Mouse (Mus musculus): ENCODE data around the gene Ccdc155. TPM values are rescaled to one million over a fixed set of nuclear protein-coding genes. Genes with fewer than 3 reads are reported as not detected.

Gene Ccdc155
- polyA plus RNA-seq, 1 experiment from 2014 or later: 0.64 TPM

DNA sequence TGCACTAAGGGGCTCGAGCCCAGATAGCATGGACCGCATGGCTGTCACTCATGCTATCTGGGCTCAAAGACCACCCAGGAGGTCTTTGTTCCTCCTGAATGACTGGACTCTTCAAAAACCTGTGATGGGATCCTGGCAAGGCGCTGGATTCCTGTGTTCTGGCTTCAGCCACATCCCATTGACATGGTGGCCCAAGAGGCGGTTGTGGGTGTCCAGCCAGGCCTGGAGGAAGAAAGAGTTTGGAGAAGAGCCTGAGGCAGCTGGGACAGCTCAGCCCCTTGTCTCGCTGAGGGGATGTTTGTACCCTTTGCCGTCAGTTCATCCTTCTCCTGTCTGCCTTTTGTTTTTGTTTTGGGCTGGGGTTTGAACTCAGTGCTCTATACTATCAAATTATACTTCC lies 55.1 kb downstream of the Ccdc155 start:
- Histone ChIP-seq H3K27ac (peak overlapping the region; percentile 82), H3K9me3 (no peaks in the 10 kb centered on the region), H3K36me3 (0 out of 2 replicates have a peak, but pooled peaks cover 22% of the 10 kb centered on the region), H3K4me2 (no peak overlapping the region), H3K4me1 (peaks cover 12% of the 10 kb centered on the region), H3K9ac (no peak overlapping the region), H3K27me3 (replicated peaks) (no peaks in the 10 kb centered on the region), H3K4me3 (replicated peaks) (no peak overlapping the region)
- WGBS: 53% methylated on average over 6 of the region's 6 CpGs
- no peak for ATAC-seq (ENCODE audit: insufficient read depth, low FRiP score, low read depth)

DNA sequence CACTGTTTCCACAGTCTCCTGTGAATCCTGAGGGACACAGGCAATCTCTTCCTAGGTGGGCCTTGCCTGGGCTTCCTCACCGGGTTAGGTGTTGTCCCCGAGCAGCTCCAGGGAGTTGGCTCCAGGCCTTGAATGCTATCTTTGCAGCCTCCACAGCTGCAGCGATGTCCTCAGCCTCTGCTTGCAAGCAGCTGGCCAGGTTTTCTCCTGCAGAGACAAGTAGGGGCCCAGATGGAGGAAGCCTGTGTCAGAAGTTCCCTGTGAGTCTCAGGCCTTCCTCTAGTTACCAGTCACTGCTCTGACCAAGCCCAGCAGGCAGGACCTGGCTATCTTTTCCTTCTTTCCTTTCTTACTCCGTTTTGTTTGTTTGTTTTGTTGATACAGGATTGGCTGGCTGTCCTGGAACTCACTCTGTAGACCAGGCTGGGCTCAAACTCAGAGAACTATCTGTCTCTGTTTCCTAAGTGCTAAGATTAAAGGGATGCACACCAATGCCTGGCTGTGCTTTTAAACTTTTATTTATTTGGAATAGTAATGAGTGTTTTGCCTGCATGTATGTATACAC lies 56.1 kb downstream of the Ccdc155 start:
- no peak overlapping the region for H3K9ac ChIP-seq
- peaks cover 12% of the 10 kb centered on the region for H3K4me1 ChIP-seq
- no peaks in the 10 kb centered on the region for H3K9me3 ChIP-seq
- H3K4me2 ChIP-seq: no peak overlapping the region
- H3K36me3 ChIP-seq: 0 out of 2 replicates have a peak, but pooled peaks cover 23% of the 10 kb centered on the region
- 0 out of 2 replicates have a peak overlapping the region, but pooled peaks have one; percentile 42 for H3K27ac ChIP-seq
- H3K27me3 ChIP-seq (replicated peaks): no peaks in the 10 kb centered on the region
- no peak overlapping the region for H3K4me3 ChIP-seq (replicated peaks)
- 59% methylated on average over 4 of the region's 4 CpGs for WGBS
- no peak for ATAC-seq (ENCODE audit: insufficient read depth, low FRiP score, low read depth)

DNA sequence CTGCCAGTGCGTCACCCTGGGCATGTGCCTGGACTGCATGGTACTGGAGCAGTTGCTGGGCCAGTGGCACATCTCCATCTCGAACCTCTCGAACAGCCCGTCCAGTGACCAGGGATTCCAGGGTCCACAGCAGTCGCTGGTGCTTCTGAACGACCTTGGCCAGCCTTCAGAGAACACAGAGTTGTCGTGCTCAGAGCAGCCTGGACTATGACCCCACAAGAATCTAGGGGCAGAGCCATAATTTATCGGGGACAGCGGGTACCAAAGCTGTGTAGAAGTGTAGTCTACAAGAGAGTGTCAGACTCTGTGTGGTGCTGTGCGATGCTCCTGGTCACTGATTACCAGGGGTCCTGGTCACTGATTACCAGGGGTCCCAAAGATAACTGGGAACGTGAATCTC lies 56.8 kb downstream of the Ccdc155 start:
- Histone ChIP-seq H3K27me3 (replicated peaks) (no peaks in the 10 kb centered on the region), H3K4me3 (replicated peaks) (no peak overlapping the region), H3K36me3 (0 out of 2 replicates have a peak, but pooled peaks cover 30% of the 10 kb centered on the region), H3K9me3 (no peaks in the 10 kb centered on the region), H3K9ac (no peak overlapping the region), H3K4me1 (peaks cover 12% of the 10 kb centered on the region), H3K27ac (no peak overlapping the region), H3K4me2 (no peak overlapping the region)
- no peak for ATAC-seq (ENCODE audit: insufficient read depth, low FRiP score, low read depth)
- WGBS: 86% methylated on average over 11 of the region's 11 CpGs

DNA sequence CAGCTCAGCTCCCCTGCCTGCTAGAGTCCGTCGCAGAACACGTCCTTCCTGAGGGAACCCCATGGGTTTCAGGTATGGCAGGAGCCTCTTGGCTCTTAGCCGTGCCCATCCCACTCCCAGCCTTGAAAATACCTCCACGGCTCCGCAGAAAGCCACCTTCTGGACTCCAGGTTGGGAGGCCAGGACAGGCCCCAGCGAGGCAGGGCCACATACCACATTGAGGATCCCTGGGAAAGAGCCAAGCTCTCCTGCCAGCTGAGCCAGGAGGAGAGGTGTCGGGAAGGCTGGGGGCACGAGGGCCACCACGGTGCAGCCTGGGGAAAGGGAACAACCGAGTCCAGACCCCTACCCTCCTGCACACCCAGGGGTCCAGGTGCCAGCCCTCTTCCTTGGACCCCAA lies 57.4 kb downstream of the Ccdc155 start:
- H3K4me2 ChIP-seq: no peak overlapping the region
- 94% methylated on average over 11 of the region's 11 CpGs for WGBS
- no peak overlapping the region for H3K9ac ChIP-seq
- H3K4me1 ChIP-seq: peaks cover 12% of the 10 kb centered on the region
- ATAC-seq (ENCODE audit: insufficient read depth, low FRiP score, low read depth): no peak
- H3K4me3 ChIP-seq (replicated peaks): no peak overlapping the region
- H3K36me3 ChIP-seq: 0 out of 2 replicates have a peak, but pooled peaks cover 35% of the 10 kb centered on the region
- H3K27ac ChIP-seq: no peak overlapping the region
- H3K27me3 ChIP-seq (replicated peaks): no peaks in the 10 kb centered on the region
- H3K9me3 ChIP-seq: no peaks in the 10 kb centered on the region

DNA sequence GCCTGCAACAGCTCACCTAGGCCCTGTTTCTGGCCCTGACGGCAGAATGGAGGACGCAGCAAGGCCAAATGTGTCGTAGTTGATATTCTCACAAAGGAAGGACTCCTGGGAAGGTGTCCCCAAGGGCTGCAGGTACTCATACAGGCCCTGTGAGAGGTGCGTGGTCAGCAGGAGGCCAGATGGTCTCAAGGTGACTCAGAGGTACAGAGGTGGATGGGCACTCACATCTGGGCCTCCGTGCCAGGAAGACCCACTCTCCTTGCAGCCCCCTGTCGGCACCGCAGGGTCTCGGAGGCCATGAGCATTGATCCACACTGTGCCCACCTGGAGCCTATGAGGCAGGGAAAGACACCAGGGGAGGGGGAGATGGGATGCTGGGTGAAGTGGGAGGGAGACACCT lies 59.2 kb downstream of the Ccdc155 start:
- Histone ChIP-seq H3K36me3 (0 out of 2 replicates have a peak, but pooled peaks cover 43% of the 10 kb centered on the region), H3K27ac (no peak overlapping the region), H3K4me2 (no peak overlapping the region), H3K9ac (no peak overlapping the region), H3K4me1 (peaks cover 1% of the 10 kb centered on the region), H3K4me3 (replicated peaks) (no peak overlapping the region), H3K9me3 (no peaks in the 10 kb centered on the region), H3K27me3 (replicated peaks) (no peaks in the 10 kb centered on the region)
- WGBS: 93% methylated on average over 8 of the region's 8 CpGs
- ATAC-seq (ENCODE audit: insufficient read depth, low FRiP score, low read depth): no peak

DNA sequence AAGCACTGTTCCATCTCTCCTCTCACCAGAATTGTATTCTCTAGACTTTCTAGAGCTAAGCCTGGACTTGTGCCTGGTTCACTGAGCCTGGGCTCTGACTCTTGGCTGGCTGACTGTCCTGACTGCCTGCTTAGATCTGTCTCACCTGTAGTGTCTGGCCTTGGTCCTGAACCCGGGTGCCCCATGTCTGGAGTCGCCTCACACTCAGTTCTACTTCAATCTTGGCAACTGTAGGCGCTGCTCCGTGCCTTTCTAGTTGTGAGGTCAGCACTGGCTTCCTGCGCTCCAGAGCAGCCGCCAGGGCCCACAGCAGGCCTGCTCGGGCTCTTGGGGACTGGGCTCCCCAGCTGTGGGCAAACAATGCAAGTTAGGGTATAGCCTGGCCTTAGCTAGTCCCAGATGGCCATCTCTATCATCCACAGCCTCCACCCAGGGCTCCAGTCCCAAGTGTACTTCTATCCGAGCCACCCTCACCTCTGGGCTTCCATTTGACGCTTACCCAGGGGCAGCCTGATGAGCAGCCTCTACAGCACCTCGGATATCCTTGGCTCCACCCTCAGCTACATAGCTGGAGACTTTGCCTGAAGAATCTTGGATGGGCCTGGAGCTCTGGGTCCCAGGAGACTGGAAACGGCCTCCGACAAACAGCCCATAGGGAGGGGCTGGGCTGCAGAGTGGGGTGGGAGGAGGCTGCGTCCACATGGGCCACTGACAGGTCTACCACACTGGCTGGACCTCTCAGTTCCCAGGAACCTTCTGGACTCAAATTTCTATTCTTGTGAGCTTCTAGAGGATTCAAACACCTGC lies 60.1 kb downstream of the Ccdc155 start:
- Histone ChIP-seq H3K9ac (no peak overlapping the region), H3K27ac (no peak overlapping the region), H3K9me3 (no peaks in the 10 kb centered on the region), H3K4me3 (replicated peaks) (no peak overlapping the region), H3K36me3 (0 out of 2 replicates have a peak, but pooled peaks cover 43% of the 10 kb centered on the region), H3K27me3 (replicated peaks) (no peaks in the 10 kb centered on the region), H3K4me2 (no peak overlapping the region), H3K4me1 (no peaks in the 10 kb centered on the region)
- ATAC-seq (ENCODE audit: insufficient read depth, low FRiP score, low read depth): no peak
- WGBS: 81% methylated on average over 13 of the region's 13 CpGs

DNA sequence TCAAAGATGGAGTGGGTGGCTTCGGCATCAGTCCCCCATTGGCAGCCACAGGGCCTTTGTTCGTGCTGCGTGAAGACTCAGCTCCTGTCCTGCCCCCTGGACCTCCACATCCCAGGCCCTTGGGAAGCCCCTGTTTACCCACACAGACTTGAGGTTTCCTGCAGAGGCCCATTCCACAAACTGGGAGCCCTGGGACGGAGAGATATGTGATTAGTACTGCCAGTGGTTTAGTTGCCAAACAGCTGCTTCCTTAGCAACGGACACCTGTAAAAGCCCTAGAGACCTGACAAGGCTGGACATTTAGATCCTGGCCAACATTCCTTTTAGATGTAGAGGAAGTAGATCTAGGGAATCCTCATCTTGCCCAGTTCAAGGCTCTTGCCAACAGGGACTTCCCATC lies 62.8 kb downstream of the Ccdc155 start:
- Histone ChIP-seq H3K27ac (no peak overlapping the region), H3K9ac (no peak overlapping the region), H3K27me3 (replicated peaks) (no peaks in the 10 kb centered on the region), H3K36me3 (0 out of 2 replicates have a peak, but pooled peaks cover 40% of the 10 kb centered on the region), H3K4me3 (replicated peaks) (no peak overlapping the region), H3K9me3 (no peaks in the 10 kb centered on the region), H3K4me1 (no peaks in the 10 kb centered on the region), H3K4me2 (no peak overlapping the region)
- no peak for ATAC-seq (ENCODE audit: insufficient read depth, low FRiP score, low read depth)
- 87% methylated on average over 5 of the region's 5 CpGs for WGBS

DNA sequence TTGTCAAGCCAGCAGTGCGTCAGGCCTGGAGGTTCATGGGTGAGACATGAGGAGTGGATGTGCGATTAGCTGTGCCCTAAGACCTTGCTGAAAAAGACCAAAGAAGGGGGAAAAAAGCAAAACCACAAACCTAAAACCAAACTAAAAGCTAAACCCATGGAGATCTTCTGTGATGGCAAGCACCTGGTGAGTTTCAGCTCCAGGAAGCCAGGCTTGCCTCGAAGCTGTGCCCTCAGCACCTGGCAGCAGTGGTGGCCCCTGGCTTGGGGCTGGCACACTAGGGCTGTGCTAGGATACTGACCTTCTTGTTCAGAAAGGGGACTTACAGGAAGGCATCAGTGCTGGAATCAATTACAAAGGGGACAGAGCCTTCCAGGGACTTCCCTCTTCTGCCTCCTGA lies 63.4 kb downstream of the Ccdc155 start:
- WGBS: 89% methylated on average over 3 of the region's 3 CpGs
- ATAC-seq (ENCODE audit: insufficient read depth, low FRiP score, low read depth): no peak
- no peak overlapping the region for H3K4me3 ChIP-seq (replicated peaks)
- no peak overlapping the region for H3K27ac ChIP-seq
- H3K36me3 ChIP-seq: 0 out of 2 replicates have a peak, but pooled peaks cover 34% of the 10 kb centered on the region
- no peaks in the 10 kb centered on the region for H3K9me3 ChIP-seq
- H3K4me1 ChIP-seq: no peaks in the 10 kb centered on the region
- H3K9ac ChIP-seq: no peak overlapping the region
- no peaks in the 10 kb centered on the region for H3K27me3 ChIP-seq (replicated peaks)
- no peak overlapping the region for H3K4me2 ChIP-seq

DNA sequence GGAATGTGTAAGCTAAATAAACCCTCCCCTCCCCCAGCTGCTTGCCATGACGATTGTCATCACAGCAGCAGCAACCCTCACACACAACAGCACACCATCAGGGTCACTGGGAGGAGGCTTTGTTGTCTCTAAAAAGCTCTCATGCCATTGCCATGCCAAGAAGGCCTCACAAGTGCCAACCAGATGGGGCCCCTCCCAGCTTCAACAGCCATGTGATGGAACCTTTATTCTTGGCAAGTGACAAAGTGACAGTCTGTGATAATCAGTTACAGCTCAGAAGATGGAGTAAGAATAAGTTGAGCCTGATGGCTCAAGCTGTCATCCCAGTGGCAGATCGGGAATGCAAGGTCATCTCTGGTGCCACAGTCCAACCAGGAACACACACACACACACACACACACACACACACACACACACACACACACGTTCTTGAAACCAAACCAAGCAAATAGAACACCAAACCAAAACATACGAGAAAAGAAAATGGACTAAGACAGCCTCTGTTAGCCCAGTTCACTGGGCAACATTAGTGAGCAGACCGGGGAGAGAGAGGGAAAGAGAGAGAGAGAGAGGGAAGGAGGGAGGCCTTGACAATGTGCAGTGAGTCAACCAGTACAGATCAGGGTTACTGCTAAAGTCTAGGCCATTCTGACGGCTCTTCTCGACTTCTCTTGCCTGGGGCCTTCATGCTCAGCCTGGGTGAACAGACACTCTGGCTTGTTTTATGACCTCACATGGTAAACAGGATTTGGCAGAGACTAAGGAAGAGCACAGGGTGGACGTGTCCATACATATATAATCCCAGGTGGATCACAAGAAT lies 64.6 kb downstream of the Ccdc155 start:
- no peak overlapping the region for H3K27ac ChIP-seq
- H3K9me3 ChIP-seq: no peaks in the 10 kb centered on the region
- H3K4me3 ChIP-seq (replicated peaks): no peak overlapping the region
- ATAC-seq (ENCODE audit: insufficient read depth, low FRiP score, low read depth): no peak
- 69% methylated on average over 8 of the region's 8 CpGs for WGBS
- no peaks in the 10 kb centered on the region for H3K4me1 ChIP-seq
- H3K36me3 ChIP-seq: 0 out of 2 replicates have a peak, but pooled peaks cover 25% of the 10 kb centered on the region
- no peaks in the 10 kb centered on the region for H3K27me3 ChIP-seq (replicated peaks)
- H3K4me2 ChIP-seq: no peak overlapping the region
- H3K9ac ChIP-seq: no peak overlapping the region

DNA sequence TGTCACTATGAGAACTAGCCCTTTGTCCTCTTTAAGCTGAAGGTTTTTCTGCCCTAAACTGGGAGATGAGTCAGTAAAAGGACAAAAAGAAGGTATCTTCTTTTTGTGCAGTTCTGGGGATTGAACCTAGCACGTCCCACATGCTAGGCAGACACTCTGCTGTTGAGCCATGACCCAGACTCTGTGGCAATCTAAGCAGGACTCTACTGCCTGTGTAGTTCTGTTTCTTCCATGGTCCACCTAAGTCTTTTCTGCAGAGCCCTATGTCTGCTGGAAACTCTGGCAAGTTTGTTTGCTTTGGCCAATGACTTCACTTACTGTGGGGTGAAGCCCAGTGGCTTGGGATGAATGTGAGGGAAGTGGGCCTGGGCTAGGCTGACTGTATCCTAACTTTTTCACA lies 66.3 kb downstream of the Ccdc155 start:
- no peak overlapping the region for H3K9ac ChIP-seq
- H3K27ac ChIP-seq: no peak overlapping the region
- H3K27me3 ChIP-seq (replicated peaks): no peaks in the 10 kb centered on the region
- no peak for ATAC-seq (ENCODE audit: insufficient read depth, low FRiP score, low read depth)
- WGBS: 92% methylated on average over 1 of the region's 1 CpGs
- H3K4me2 ChIP-seq: no peak overlapping the region
- H3K9me3 ChIP-seq: no peaks in the 10 kb centered on the region
- H3K4me1 ChIP-seq: peaks cover 6% of the 10 kb centered on the region
- H3K36me3 ChIP-seq: 0 out of 2 replicates have a peak, but pooled peaks cover 17% of the 10 kb centered on the region
- no peak overlapping the region for H3K4me3 ChIP-seq (replicated peaks)

DNA sequence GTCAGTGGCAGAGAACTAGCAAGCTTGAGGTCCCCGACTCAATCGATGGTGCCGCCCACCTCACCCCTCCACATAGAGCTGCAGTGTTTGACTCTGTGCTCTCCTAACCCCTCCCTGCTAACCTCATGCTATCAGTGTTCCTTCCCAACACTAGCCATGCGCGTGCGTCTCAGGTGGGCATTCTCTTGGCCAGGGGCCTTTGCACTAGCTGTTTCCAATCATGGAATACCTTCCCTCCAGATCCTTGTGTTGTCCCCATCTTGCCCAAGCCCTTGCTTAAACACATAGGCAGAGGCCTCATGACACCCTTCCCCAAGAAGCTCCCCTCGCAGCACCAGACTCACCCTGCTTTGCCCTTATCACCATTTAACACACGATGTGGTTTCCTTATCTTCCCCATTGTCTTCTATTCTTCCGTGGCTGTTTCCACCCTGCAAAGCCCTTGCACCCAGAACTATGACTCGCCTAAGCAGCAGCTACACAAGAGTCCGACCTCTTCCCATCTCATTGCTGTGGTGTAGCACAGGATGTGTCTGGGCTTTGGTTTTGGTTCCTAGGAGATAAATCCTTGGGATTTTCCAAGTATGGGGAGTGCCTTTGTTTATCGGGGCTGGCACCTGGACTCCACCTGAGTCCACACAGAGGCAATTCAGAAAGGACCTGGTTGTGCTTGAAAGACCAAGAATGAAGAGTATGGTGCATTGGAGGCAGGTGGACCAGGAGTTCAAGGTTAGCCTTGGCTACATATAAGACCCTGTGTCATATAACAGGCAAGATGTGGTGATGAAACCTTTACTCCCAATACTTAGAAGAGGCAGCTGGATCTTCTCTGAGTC lies 67.3 kb downstream of the Ccdc155 start:
- Histone ChIP-seq H3K9ac (no peak overlapping the region), H3K27me3 (replicated peaks) (no peaks in the 10 kb centered on the region), H3K4me3 (replicated peaks) (no peak overlapping the region), H3K36me3 (0 out of 2 replicates have a peak, but pooled peaks cover 8% of the 10 kb centered on the region), H3K4me2 (no peak overlapping the region), H3K4me1 (peaks cover 6% of the 10 kb centered on the region), H3K9me3 (no peaks in the 10 kb centered on the region), H3K27ac (no peak overlapping the region)
- WGBS: 64% methylated on average over 12 of the region's 12 CpGs
- no peak for ATAC-seq (ENCODE audit: insufficient read depth, low FRiP score, low read depth)

Measured in stomach, embryonic 15.5 days (tissue).